Mouse (Mus musculus) forebrain, postnatal 0 days (tissue): ENCODE results near the gene Zdhhc22. TPM values are rescaled to one million over a fixed set of nuclear protein-coding genes. Genes with fewer than 3 reads are reported as not detected.

Source experiments
- ATAC-seq: fragments of 200-750 bp; cut with Nextera tagmentation; 2 replicates; pipeline ENCODE4 v1.8.0; 2017; ENCODE audit warnings: mild to moderate bottlenecking, moderate library complexity
- DNase-seq: peaks from one replicate; pipeline ENCODE4 v3.0.0-alpha.2; 2015
- H3K27ac ChIP-seq: fragments of 300-500 bp; sonication (generic); 2 replicates; pipeline ENCODE4 v1.5.1; 2014; ENCODE audit warnings: low read depth, mild to moderate bottlenecking, antibody characterized with exemption, low read length, moderate library complexity, mixed read lengths
- H3K27me3 ChIP-seq: fragments of 300-500 bp; sonication (generic); 2 replicates; pipeline ENCODE4 v1.6.1; 2014; ENCODE audit warnings: mild to moderate bottlenecking, low read length, mixed read lengths; ENCODE audit not compliant: insufficient read depth
- H3K36me3 ChIP-seq: fragments of 300-500 bp; sonication (generic); 2 replicates; pipeline ENCODE4 v1.6.1; 2014; ENCODE audit warnings: mild to moderate bottlenecking, moderate library complexity; ENCODE audit not compliant: insufficient read depth
- H3K4me1 ChIP-seq: fragments of 300-500 bp; sonication (generic); 2 replicates; pipeline ENCODE4 v1.6.1; 2014; ENCODE audit warnings: antibody characterized with exemption; ENCODE audit not compliant: insufficient read depth
- H3K4me2 ChIP-seq: fragments of 300-500 bp; sonication (generic); 2 replicates; pipeline ENCODE4 v1.6.1; 2014; ENCODE audit warnings: low read depth, mild to moderate bottlenecking, moderate library complexity
- H3K4me3 ChIP-seq: fragments of 300-500 bp; sonication (generic); 2 replicates; pipeline ENCODE4 v1.5.1; 2014; ENCODE audit warnings: low read depth, low read length, mixed read lengths
- H3K9ac ChIP-seq: fragments of 300-500 bp; sonication (generic); 2 replicates; pipeline ENCODE4 v1.6.1; 2014; ENCODE audit warnings: mild to moderate bottlenecking
- H3K9me3 ChIP-seq: fragments of 300-500 bp; sonication (generic); 2 replicates; pipeline ENCODE4 v1.6.1; 2016; ENCODE audit warnings: low read length
- CTCF ChIP-seq: sonication (generic); IDR thresholded peaks from 2 replicates; pipeline ENCODE4 v1.5.1; 2016; ENCODE audit warnings: antibody characterized with exemption, control low read depth, low read depth
- WGBS: fragments of 180-500 bp; shearing (Covaris S2); extraction: QIAGEN DNeasy Blood & Tissue Kit; methylation state at CpG from one replicate; pipeline ENCODE4 v1.1.7; 2014; 5-methylcytosine and 5-hydroxymethylcytosine counted together
- polyA plus RNA-seq: library from polyadenylated mRNA; unstranded; fragments of >200 nt; fragmentation: Nextera tagmentation; extraction: Ambion mirVana; gene quantifications from 2 replicates; pipeline ENCODE4 v1.2.1, GENCODE M21; 2015
- total RNA-seq: library from RNA; depleted of rRNA; stranded (reverse); fragments of >200 nt; gene quantifications from 2 replicates; pipeline ENCODE4 v1.2.3, GENCODE M21; 2014

The Zdhhc22 gene
- total and polyA plus RNA-seq, 2 experiments from 2014 or later, result 12.5 to 21.7 TPM

DNA sequence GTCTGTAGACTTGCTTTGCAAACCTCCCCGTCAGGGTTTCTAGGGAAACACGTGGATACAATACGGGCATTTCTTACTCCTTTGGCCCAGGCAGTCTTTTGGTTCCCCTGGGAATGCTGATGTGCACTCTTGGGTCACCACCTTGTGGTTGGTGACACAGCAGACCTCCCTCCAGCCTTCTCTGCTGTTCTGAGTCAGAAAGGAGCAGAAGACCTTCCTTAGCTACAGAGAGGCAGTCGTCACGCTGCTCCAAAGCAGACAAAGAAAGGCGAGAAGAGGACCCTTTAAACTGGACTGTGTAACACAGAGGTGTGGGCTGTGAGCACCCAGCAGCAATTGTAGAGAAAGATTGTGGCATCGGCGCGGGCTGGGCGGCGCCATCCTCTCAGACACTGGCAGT, 49.1 kb downstream of the Zdhhc22 start:
- no peaks in the 10 kb centered on the region for H3K9me3 ChIP-seq
- H3K36me3 ChIP-seq, result no peaks in the 10 kb centered on the region
- no peak overlapping the region for H3K4me2 ChIP-seq
- no peaks in the 10 kb centered on the region for H3K27me3 ChIP-seq
- peak; percentile 61 for ATAC-seq
- no peak overlapping the region for H3K4me3 ChIP-seq
- peak; percentile 68 for DNase-seq
- 10% methylated on average over 11 of the region's 11 CpGs for WGBS
- H3K9ac ChIP-seq, result peak overlapping the region; percentile 46
- TF ChIP-seq CTCF, result no peak
- H3K4me1 ChIP-seq, result peaks cover 31% of the 10 kb centered on the region
- peak overlapping the region; percentile 94 for H3K27ac ChIP-seq

DNA sequence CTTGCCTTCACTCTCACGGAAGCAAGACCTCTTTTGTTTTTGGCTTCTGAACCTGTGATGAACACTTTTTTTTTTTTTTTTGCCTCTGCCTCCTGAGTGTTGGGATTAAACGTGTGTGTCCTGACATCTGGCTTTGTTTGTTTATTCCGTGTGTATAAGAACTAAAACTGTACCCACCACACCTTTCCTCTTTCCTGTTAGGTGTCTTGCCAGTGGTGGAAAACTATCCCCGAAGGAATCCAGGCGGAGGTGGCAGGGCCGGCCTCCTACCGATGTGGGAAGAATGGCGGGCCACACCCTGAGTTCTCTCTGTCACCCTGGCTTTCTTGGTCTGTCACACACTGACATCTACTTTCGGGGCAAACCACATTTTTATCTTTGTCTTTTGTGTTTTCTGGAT, 51.7 kb downstream of the Zdhhc22 start:
- TF ChIP-seq CTCF, result no peak
- Histone ChIP-seq H3K36me3 (no peaks in the 10 kb centered on the region), H3K4me2 (no peak overlapping the region), H3K4me3 (no peak overlapping the region), H3K9me3 (no peaks in the 10 kb centered on the region), H3K9ac (no peak overlapping the region), H3K27me3 (no peaks in the 10 kb centered on the region), H3K4me1 (peaks cover 26% of the 10 kb centered on the region), H3K27ac (no peak overlapping the region)
- no peak for ATAC-seq
- no peak for DNase-seq
- WGBS, result 72% methylated on average over 9 of the region's 9 CpGs

- 83% methylated on average over 11 of the region's 11 CpGs for WGBS
- no peak for TF ChIP-seq CTCF
- Histone ChIP-seq H3K36me3 (no peaks in the 10 kb centered on the region), H3K4me3 (no peak overlapping the region), H3K27me3 (no peaks in the 10 kb centered on the region), H3K4me2 (no peak overlapping the region), H3K4me1 (peaks cover 16% of the 10 kb centered on the region), H3K9me3 (no peaks in the 10 kb centered on the region), H3K9ac (no peak overlapping the region), H3K27ac (no peak overlapping the region)
- ATAC-seq (no peak), DNase-seq (no peak)
Measured at GRCm38 (mm10) chr12:86936587-86937343, 53.5 kb downstream of the Zdhhc22 start.

- no peaks in the 10 kb centered on the region for H3K36me3 ChIP-seq
- no peak overlapping the region for H3K9ac ChIP-seq
- H3K27me3 ChIP-seq, result no peaks in the 10 kb centered on the region
- no peak for ATAC-seq
- DNase-seq, result peak; percentile 51
- 74% methylated on average over 8 of the region's 8 CpGs for WGBS
- H3K9me3 ChIP-seq, result no peaks in the 10 kb centered on the region
- TF ChIP-seq CTCF, result no peak
- H3K4me1 ChIP-seq, result peaks cover 6% of the 10 kb centered on the region
- H3K27ac ChIP-seq, result no peak overlapping the region
- no peak overlapping the region for H3K4me2 ChIP-seq
- no peak overlapping the region for H3K4me3 ChIP-seq
Measured at GRCm38 (mm10) chr12:86935692-86936282, 54.4 kb downstream of the Zdhhc22 start.

- no peaks in the 10 kb centered on the region for H3K27me3 ChIP-seq
- no peaks in the 10 kb centered on the region for H3K9me3 ChIP-seq
- no peak for TF ChIP-seq CTCF
- no peak overlapping the region for H3K27ac ChIP-seq
- 88% methylated on average over 1 of the region's 1 CpGs for WGBS
- H3K4me1 ChIP-seq, result 0 out of 2 replicates have a peak, but pooled peaks cover 3% of the 10 kb centered on the region
- DNase-seq, result no peak
- no peak overlapping the region for H3K4me2 ChIP-seq
- H3K9ac ChIP-seq, result no peak overlapping the region
- no peaks in the 10 kb centered on the region for H3K36me3 ChIP-seq
- no peak for ATAC-seq
- H3K4me3 ChIP-seq, result no peak overlapping the region
Measured at GRCm38 (mm10) chr12:86934748-86935147, 55.5 kb downstream of the Zdhhc22 start.

GRCm38 (mm10) chr12:86932575-86932952, 57.7 kb downstream of the Zdhhc22 start:
- DNase-seq, result no peak

GRCm38 (mm10) chr12:86931919-86932574, 58.2 kb downstream of the Zdhhc22 start:
- no peak overlapping the region for H3K27ac ChIP-seq
- no peak for TF ChIP-seq CTCF
- no peak overlapping the region for H3K4me3 ChIP-seq
- no peak overlapping the region for H3K9ac ChIP-seq
- DNase-seq (no peak), ATAC-seq (no peak)
- WGBS, result 15% methylated on average over 7 of the region's 7 CpGs
- no peaks in the 10 kb centered on the region for H3K27me3 ChIP-seq
- no peaks in the 10 kb centered on the region for H3K36me3 ChIP-seq
- H3K4me2 ChIP-seq, result no peak overlapping the region
- H3K9me3 ChIP-seq, result 0 out of 2 replicates have a peak, but pooled peaks cover 6% of the 10 kb centered on the region
- H3K4me1 ChIP-seq, result 0 out of 2 replicates have a peak, but pooled peaks cover 3% of the 10 kb centered on the region

More at GRCm38 (mm10) chr12:86932575-86932952, 57.7 kb downstream of the Zdhhc22 start:
- 0 out of 2 replicates have a peak, but pooled peaks cover 6% of the 10 kb centered on the region for H3K9me3 ChIP-seq
- WGBS, result 24% methylated on average over 6 of the region's 6 CpGs
- H3K9ac ChIP-seq, result no peak overlapping the region
- H3K36me3 ChIP-seq, result no peaks in the 10 kb centered on the region
- H3K27me3 ChIP-seq, result no peaks in the 10 kb centered on the region
- no peak overlapping the region for H3K4me3 ChIP-seq
- no peak for TF ChIP-seq CTCF
- no peak for ATAC-seq
- H3K27ac ChIP-seq, result no peak overlapping the region
- H3K4me1 ChIP-seq, result 0 out of 2 replicates have a peak, but pooled peaks cover 3% of the 10 kb centered on the region
- no peak overlapping the region for H3K4me2 ChIP-seq
